Mouse (Mus musculus) kidney, embryonic 14.5 days (tissue): ENCODE data around the gene Gpx8. TPM values are rescaled to one million over a fixed set of nuclear protein-coding genes. Genes with fewer than 3 reads are reported as not detected.

Experiments used
- ATAC-seq: fragments of 200-750 bp; cut with Nextera tagmentation; 2 replicates; pipeline ENCODE4 v1.8.0; 2017; ENCODE audit warnings: moderate number of reproducible peaks, mild to moderate bottlenecking, moderate TSS enrichment, moderate library complexity; ENCODE audit not compliant: low FRiP score, low TSS enrichment
- H3K27ac ChIP-seq: fragments of 300-500 bp; sonication (generic); 2 replicates; pipeline ENCODE4 v1.5.1; 2014; ENCODE audit warnings: low read depth, mild to moderate bottlenecking, low read length, moderate library complexity, mixed read lengths
- H3K27me3 ChIP-seq: fragments of 300-500 bp; sonication (generic); 2 replicates; pipeline ENCODE4 v1.6.1; 2014; ENCODE audit warnings: mild to moderate bottlenecking, low read length; ENCODE audit not compliant: control insufficient read depth, insufficient read depth
- H3K36me3 ChIP-seq: fragments of 300-500 bp; sonication (generic); 2 replicates; pipeline ENCODE4 v1.6.1; 2014; ENCODE audit warnings: low read length, mixed read lengths; ENCODE audit not compliant: control insufficient read depth, insufficient read depth
- H3K4me1 ChIP-seq: fragments of 300-500 bp; sonication (generic); 2 replicates; pipeline ENCODE4 v1.6.1; 2014; ENCODE audit warnings: low read length, mixed read lengths; ENCODE audit not compliant: control insufficient read depth, insufficient read depth
- H3K4me2 ChIP-seq: fragments of 300-500 bp; sonication (generic); replicated peaks from 2 replicates; pipeline ENCODE4 v1.6.1; 2014; ENCODE audit warnings: low read depth, mild to moderate bottlenecking, low read length
- H3K4me3 ChIP-seq: fragments of 300-500 bp; sonication (generic); 2 replicates; pipeline ENCODE4 v1.5.1; 2014; ENCODE audit warnings: mild to moderate bottlenecking, low read length
- H3K9ac ChIP-seq: fragments of 300-500 bp; sonication (generic); 2 replicates; pipeline ENCODE4 v1.6.1; 2014; ENCODE audit warnings: low read depth, mild to moderate bottlenecking, low read length, moderate library complexity
- H3K9me3 ChIP-seq: fragments of 300-500 bp; sonication (generic); 2 replicates; pipeline ENCODE4 v1.6.1; 2016; ENCODE audit warnings: low read length; ENCODE audit not compliant: control insufficient read depth
- WGBS: fragments of 180-500 bp; shearing (Covaris S2); extraction: QIAGEN DNeasy Blood & Tissue Kit; methylation state at CpG from one replicate; pipeline ENCODE4 v1.1.7; 2014; 5-methylcytosine and 5-hydroxymethylcytosine counted together
- polyA plus RNA-seq: library from polyadenylated mRNA; unstranded; fragments of >200 nt; fragmentation: Nextera tagmentation; extraction: Ambion mirVana; gene quantifications from 2 replicates; pipeline ENCODE4 v1.2.1, GENCODE M21; 2014

Gpx8 gene
- 142 and 204 TPM in 2 replicates for polyA plus RNA-seq

GRCm38 (mm10) chr13:113046211-113046883 lies at the start of gene Gpx8:
TSS of gene Gpx8 (minus strand) at chr13:113046410.
- WGBS = 6% methylated on average over 21 of the region's 21 CpGs
- ATAC-seq = peak; percentile 89
- H3K36me3 ChIP-seq = peaks cover 6% of the 10 kb centered on the region; the same call in 1 of the 2 replicates
- H3K27ac ChIP-seq = peak within 1 kb of the TSS; percentile 76
- H3K27me3 ChIP-seq = no peaks in the 10 kb centered on the region
- peaks cover 8% of the 10 kb centered on the region; the same call in 1 of the 2 replicates for H3K4me1 ChIP-seq
- peak within 1 kb of the TSS; percentile 74 for H3K4me3 ChIP-seq
- H3K9me3 ChIP-seq = no peaks in the 10 kb centered on the region
- peak within 1 kb of the TSS; percentile 54 for H3K4me2 ChIP-seq
- peak within 1 kb of the TSS; percentile 66 for H3K9ac ChIP-seq

GRCm38 (mm10) chr13:113094618-113095017 lies 48.4 kb upstream of the Gpx8 start:
- no peak overlapping the region for H3K4me2 ChIP-seq
- H3K9ac ChIP-seq = no peak overlapping the region
- ATAC-seq = no peak
- H3K4me1 ChIP-seq = no peaks in the 10 kb centered on the region
- 56% methylated on average over 1 of the region's 1 CpGs for WGBS
- H3K27me3 ChIP-seq = no peaks in the 10 kb centered on the region
- no peaks in the 10 kb centered on the region for H3K36me3 ChIP-seq
- no peak overlapping the region for H3K27ac ChIP-seq
- H3K9me3 ChIP-seq = no peaks in the 10 kb centered on the region
- H3K4me3 ChIP-seq = no peak overlapping the region

GRCm38 (mm10) chr13:113090489-113090888 lies 44.3 kb upstream of the Gpx8 start:
- no peak for ATAC-seq
- Histone ChIP-seq H3K9me3 (no peaks in the 10 kb centered on the region), H3K9ac (no peak overlapping the region), H3K36me3 (no peaks in the 10 kb centered on the region), H3K27ac (no peak overlapping the region), H3K4me2 (no peak overlapping the region), H3K27me3 (no peaks in the 10 kb centered on the region), H3K4me3 (no peak overlapping the region), H3K4me1 (no peaks in the 10 kb centered on the region)
- 20% methylated on average over 8 of the region's 8 CpGs for WGBS

- Histone ChIP-seq H3K27ac (no peak overlapping the region), H3K4me1 (no peaks in the 10 kb centered on the region), H3K9ac (no peak overlapping the region), H3K9me3 (no peaks in the 10 kb centered on the region), H3K36me3 (no peaks in the 10 kb centered on the region), H3K4me3 (no peak overlapping the region), H3K4me2 (no peak overlapping the region), H3K27me3 (no peaks in the 10 kb centered on the region)
- WGBS = 82% methylated on average over 13 of the region's 13 CpGs
- ATAC-seq = no peak
These were observed 41.2 kb upstream of the Gpx8 start for GRCm38 (mm10) chr13:113087226-113088017.

- H3K27me3 ChIP-seq = no peaks in the 10 kb centered on the region
These were observed 38.5 kb upstream of the Gpx8 start for GRCm38 (mm10) chr13:113084732-113085131.

GRCm38 (mm10) chr13:113082101-113082500 lies 35.9 kb upstream of the Gpx8 start:
- Histone ChIP-seq H3K36me3 (no peaks in the 10 kb centered on the region), H3K9ac (no peak overlapping the region), H3K27me3 (no peaks in the 10 kb centered on the region), H3K27ac (no peak overlapping the region), H3K4me1 (no peaks in the 10 kb centered on the region), H3K9me3 (no peaks in the 10 kb centered on the region), H3K4me2 (no peak overlapping the region), H3K4me3 (no peak overlapping the region)
- WGBS = 77% methylated on average over 1 of the region's 1 CpGs
- no peak for ATAC-seq

More at GRCm38 (mm10) chr13:113084732-113085131, 38.5 kb upstream of the Gpx8 start:
- Histone ChIP-seq H3K4me2 (no peak overlapping the region), H3K4me1 (no peaks in the 10 kb centered on the region), H3K4me3 (no peak overlapping the region), H3K9ac (no peak overlapping the region), H3K9me3 (no peaks in the 10 kb centered on the region), H3K27ac (no peak overlapping the region), H3K36me3 (no peaks in the 10 kb centered on the region)
- ATAC-seq = no peak
- WGBS = 82% methylated on average over 5 of the region's 5 CpGs

GRCm38 (mm10) chr13:113079021-113079420 lies 32.8 kb upstream of the Gpx8 start:
- no peak overlapping the region for H3K27ac ChIP-seq
- no peak overlapping the region for H3K4me2 ChIP-seq
- H3K9me3 ChIP-seq = no peaks in the 10 kb centered on the region
- H3K4me3 ChIP-seq = no peak overlapping the region
- H3K36me3 ChIP-seq = no peaks in the 10 kb centered on the region
- no peak for ATAC-seq
- H3K27me3 ChIP-seq = no peaks in the 10 kb centered on the region
- 87% methylated on average over 9 of the region's 9 CpGs for WGBS
- H3K4me1 ChIP-seq = no peaks in the 10 kb centered on the region
- no peak overlapping the region for H3K9ac ChIP-seq

- Histone ChIP-seq H3K27me3 (no peaks in the 10 kb centered on the region), H3K9me3 (no peaks in the 10 kb centered on the region), H3K4me3 (no peak overlapping the region), H3K4me2 (no peak overlapping the region), H3K27ac (no peak overlapping the region), H3K9ac (no peak overlapping the region), H3K4me1 (no peaks in the 10 kb centered on the region), H3K36me3 (no peaks in the 10 kb centered on the region)
- WGBS = 52% methylated on average over 9 of the region's 9 CpGs
- peak; percentile 72; the same call in 1 of the 2 replicates for ATAC-seq
These were observed 18.3 kb upstream of the Gpx8 start for GRCm38 (mm10) chr13:113064542-113064941.

- Histone ChIP-seq H3K4me2 (no peak overlapping the region), H3K36me3 (no peaks in the 10 kb centered on the region), H3K27ac (no peak overlapping the region), H3K4me3 (no peak overlapping the region), H3K27me3 (no peaks in the 10 kb centered on the region), H3K9me3 (no peaks in the 10 kb centered on the region), H3K9ac (no peak overlapping the region), H3K4me1 (no peaks in the 10 kb centered on the region)
- no peak for ATAC-seq
- WGBS = 90% methylated on average over 6 of the region's 6 CpGs
These were observed 15.5 kb upstream of the Gpx8 start for GRCm38 (mm10) chr13:113061746-113062145.
